Mouse (Mus musculus): Measurements from ENCODE around the gene Btg1-ps1. TPM values are rescaled to one million over a fixed set of nuclear protein-coding genes. Genes with fewer than 3 reads are reported as not detected.
"Not testable (repeated sequence)": the region's sequence is repeated elsewhere in the genome, so short reads cannot be mapped to it uniquely, and the experiment has no call there.

The Btg1-ps1 gene
- polyA plus RNA-seq (2014; fragmentation: Nextera tagmentation; extraction: Ambion mirVana): not detected in 2 replicates

GRCm38 (mm10) chrX:38018597-38018996, at the start of gene Btg1-ps1:
Gene Btg1-ps1 (minus strand): TSS chrX:38018815.
- not testable (repeated sequence) for H3K4me1 ChIP-seq (replicated peaks; ENCODE audit: control insufficient read depth, insufficient read depth, low read length); H3K27me3 ChIP-seq (replicated peaks; ENCODE audit: control insufficient read depth, insufficient read depth, low read length); H3K9me3 ChIP-seq (ENCODE audit: control insufficient read depth, low read length); DNase-seq (ENCODE audit: low spot score); H3K9ac ChIP-seq (ENCODE audit: low read length); H3K4me2 ChIP-seq (ENCODE audit: low read length); H3K27ac ChIP-seq (ENCODE audit: low read depth); ATAC-seq (replicated peaks; ENCODE audit: low FRiP score, low TSS enrichment, low read depth); H3K4me3 ChIP-seq (ENCODE audit: low read depth, low read length); H3K36me3 ChIP-seq (ENCODE audit: control insufficient read depth, insufficient read depth, low read length)

GRCm38 (mm10) chrX:38066175-38066574, 47.6 kb upstream of the Btg1-ps1 start, which contains the start of gene Rhox10:
Gene Rhox10 (plus strand): TSS chrX:38066475.
- no peak within 1 kb of the TSS for H3K4me2 ChIP-seq (ENCODE audit: low read length)
- H3K9me3 ChIP-seq (ENCODE audit: control insufficient read depth, low read length): no peaks in the 10 kb centered on the region
- DNase-seq (ENCODE audit: low spot score) (no peak), ATAC-seq (replicated peaks; ENCODE audit: low FRiP score, low TSS enrichment, low read depth) (no peak)
- 90% methylated on average over 11 of the region's 11 CpGs for WGBS
- no peaks in the 10 kb centered on the region for H3K36me3 ChIP-seq (ENCODE audit: control insufficient read depth, insufficient read depth, low read length)
- no peaks in the 10 kb centered on the region for H3K27me3 ChIP-seq (replicated peaks; ENCODE audit: control insufficient read depth, insufficient read depth, low read length)
- no peak within 1 kb of the TSS for H3K9ac ChIP-seq (ENCODE audit: low read length)
- H3K27ac ChIP-seq (ENCODE audit: low read depth): no peak within 1 kb of the TSS
- H3K4me3 ChIP-seq (ENCODE audit: low read depth, low read length): no peak within 1 kb of the TSS
- H3K4me1 ChIP-seq (replicated peaks; ENCODE audit: control insufficient read depth, insufficient read depth, low read length): no peaks in the 10 kb centered on the region

GRCm38 (mm10) chrX:38061544-38061943, 42.9 kb upstream of the Btg1-ps1 start:
- 5% methylated on average over 1 of the region's 1 CpGs for WGBS

GRCm38 (mm10) chrX:38043014-38043413, 24.4 kb upstream of the Btg1-ps1 start, which contains the start of gene Btg1-ps2:
Gene Btg1-ps2 (minus strand): TSS chrX:38043114.
- not testable (repeated sequence) for DNase-seq (ENCODE audit: low spot score)

More at GRCm38 (mm10) chrX:38061544-38061943, 42.9 kb upstream of the Btg1-ps1 start:
- Histone ChIP-seq H3K36me3 (ENCODE audit: control insufficient read depth, insufficient read depth, low read length) (no peaks in the 10 kb centered on the region), H3K27me3 (replicated peaks; ENCODE audit: control insufficient read depth, insufficient read depth, low read length) (no peaks in the 10 kb centered on the region), H3K4me3 (ENCODE audit: low read depth, low read length) (no peak overlapping the region), H3K4me2 (ENCODE audit: low read length) (no peak overlapping the region), H3K27ac (ENCODE audit: low read depth) (no peak overlapping the region), H3K4me1 (replicated peaks; ENCODE audit: control insufficient read depth, insufficient read depth, low read length) (no peaks in the 10 kb centered on the region), H3K9me3 (ENCODE audit: control insufficient read depth, low read length) (no peaks in the 10 kb centered on the region), H3K9ac (ENCODE audit: low read length) (no peak overlapping the region)
- DNase-seq (ENCODE audit: low spot score) (no peak), ATAC-seq (replicated peaks; ENCODE audit: low FRiP score, low TSS enrichment, low read depth) (no peak)

GRCm38 (mm10) chrX:38039666-38040065, 21.1 kb upstream of the Btg1-ps1 start:
- Histone ChIP-seq H3K4me1 (replicated peaks; ENCODE audit: control insufficient read depth, insufficient read depth, low read length) (no peaks in the 10 kb centered on the region), H3K9me3 (ENCODE audit: control insufficient read depth, low read length) (no peaks in the 10 kb centered on the region), H3K27me3 (replicated peaks; ENCODE audit: control insufficient read depth, insufficient read depth, low read length) (no peaks in the 10 kb centered on the region), H3K36me3 (ENCODE audit: control insufficient read depth, insufficient read depth, low read length) (no peaks in the 10 kb centered on the region), H3K4me3 (ENCODE audit: low read depth, low read length) (no peak overlapping the region), H3K27ac (ENCODE audit: low read depth) (no peak overlapping the region), H3K9ac (ENCODE audit: low read length) (no peak overlapping the region), H3K4me2 (ENCODE audit: low read length) (no peak overlapping the region)
- 88% methylated on average over 5 of the region's 5 CpGs for WGBS
- DNase-seq (ENCODE audit: low spot score): no peak
- no peak for ATAC-seq (replicated peaks; ENCODE audit: low FRiP score, low TSS enrichment, low read depth)

More at GRCm38 (mm10) chrX:38043014-38043413, 24.4 kb upstream of the Btg1-ps1 start, which contains the start of gene Btg1-ps2:
- not testable (repeated sequence) for H3K9me3 ChIP-seq (ENCODE audit: control insufficient read depth, low read length); H3K27ac ChIP-seq (ENCODE audit: low read depth); ATAC-seq (replicated peaks; ENCODE audit: low FRiP score, low TSS enrichment, low read depth); H3K27me3 ChIP-seq (replicated peaks; ENCODE audit: control insufficient read depth, insufficient read depth, low read length); H3K36me3 ChIP-seq (ENCODE audit: control insufficient read depth, insufficient read depth, low read length); H3K4me2 ChIP-seq (ENCODE audit: low read length); H3K4me1 ChIP-seq (replicated peaks; ENCODE audit: control insufficient read depth, insufficient read depth, low read length); H3K9ac ChIP-seq (ENCODE audit: low read length); H3K4me3 ChIP-seq (ENCODE audit: low read depth, low read length)

- H3K4me3 ChIP-seq (ENCODE audit: low read depth, low read length): no peak overlapping the region
- H3K4me2 ChIP-seq (ENCODE audit: low read length): no peak overlapping the region
- H3K9me3 ChIP-seq (ENCODE audit: control insufficient read depth, low read length): no peaks in the 10 kb centered on the region
- H3K36me3 ChIP-seq (ENCODE audit: control insufficient read depth, insufficient read depth, low read length): no peaks in the 10 kb centered on the region
- H3K9ac ChIP-seq (ENCODE audit: low read length): no peak overlapping the region
- DNase-seq (ENCODE audit: low spot score) (no peak), ATAC-seq (replicated peaks; ENCODE audit: low FRiP score, low TSS enrichment, low read depth) (no peak)
- no peaks in the 10 kb centered on the region for H3K4me1 ChIP-seq (replicated peaks; ENCODE audit: control insufficient read depth, insufficient read depth, low read length)
- no peaks in the 10 kb centered on the region for H3K27me3 ChIP-seq (replicated peaks; ENCODE audit: control insufficient read depth, insufficient read depth, low read length)
- H3K27ac ChIP-seq (ENCODE audit: low read depth): no peak overlapping the region
- WGBS: 57% methylated on average over 2 of the region's 2 CpGs
These were observed 15.2 kb upstream of the Btg1-ps1 start for GRCm38 (mm10) chrX:38033841-38034240.

GRCm38 (mm10) chrX:38008756-38009155, 9.9 kb downstream of the Btg1-ps1 start:
- Histone ChIP-seq H3K36me3 (ENCODE audit: control insufficient read depth, insufficient read depth, low read length) (no peaks in the 10 kb centered on the region), H3K4me1 (replicated peaks; ENCODE audit: control insufficient read depth, insufficient read depth, low read length) (no peaks in the 10 kb centered on the region), H3K9me3 (ENCODE audit: control insufficient read depth, low read length) (no peaks in the 10 kb centered on the region), H3K27me3 (replicated peaks; ENCODE audit: control insufficient read depth, insufficient read depth, low read length) (no peaks in the 10 kb centered on the region), H3K4me3 (ENCODE audit: low read depth, low read length) (no peak overlapping the region), H3K27ac (ENCODE audit: low read depth) (no peak overlapping the region), H3K9ac (ENCODE audit: low read length) (no peak overlapping the region), H3K4me2 (ENCODE audit: low read length) (no peak overlapping the region)
- DNase-seq (ENCODE audit: low spot score) (no peak), ATAC-seq (replicated peaks; ENCODE audit: low FRiP score, low TSS enrichment, low read depth) (no peak)
- 67% methylated on average over 2 of the region's 2 CpGs for WGBS

Other genes with a start within 250 kb of the Btg1-ps1 start
- 3.9 and 4.0 TPM in 2 replicates for gene Rhox5, start 214.0 kb downstream of the Btg1-ps1 start, polyA plus RNA-seq (2014; fragmentation: Nextera tagmentation; extraction: Ambion mirVana)
- not detected in 2 replicates for gene Rhox6, start 191.9 kb downstream of the Btg1-ps1 start, polyA plus RNA-seq (2014; fragmentation: Nextera tagmentation; extraction: Ambion mirVana)
- gene Rhox7a, start 187.1 kb downstream of the Btg1-ps1 start, polyA plus RNA-seq (2014; fragmentation: Nextera tagmentation; extraction: Ambion mirVana): not detected in 2 replicates
- not detected in 2 replicates for gene Rhox8, start 139.9 kb downstream of the Btg1-ps1 start, polyA plus RNA-seq (2014; fragmentation: Nextera tagmentation; extraction: Ambion mirVana)
- gene Rhox7b, start 121.6 kb downstream of the Btg1-ps1 start, polyA plus RNA-seq (2014; fragmentation: Nextera tagmentation; extraction: Ambion mirVana): not detected in 2 replicates
- gene Rhox9, start 117.0 kb downstream of the Btg1-ps1 start, polyA plus RNA-seq (2014; fragmentation: Nextera tagmentation; extraction: Ambion mirVana): not detected in 2 replicates
- gene Btg1-ps2, start 24.3 kb upstream of the Btg1-ps1 start, polyA plus RNA-seq (2014; fragmentation: Nextera tagmentation; extraction: Ambion mirVana): not detected in 2 replicates
- gene Rhox10, start 47.7 kb upstream of the Btg1-ps1 start, polyA plus RNA-seq (2014; fragmentation: Nextera tagmentation; extraction: Ambion mirVana): not detected in 2 replicates
- gene Rhox11, start 66.3 kb upstream of the Btg1-ps1 start, polyA plus RNA-seq (2014; fragmentation: Nextera tagmentation; extraction: Ambion mirVana): not detected in 2 replicates
- gene Rhox12, start 92.1 kb upstream of the Btg1-ps1 start, polyA plus RNA-seq (2014; fragmentation: Nextera tagmentation; extraction: Ambion mirVana): not detected in 2 replicates
- gene Rhox13, start 102.4 kb upstream of the Btg1-ps1 start, polyA plus RNA-seq (2014; fragmentation: Nextera tagmentation; extraction: Ambion mirVana): not detected in 2 replicates
- gene Zbtb33, start 171.0 kb upstream of the Btg1-ps1 start, polyA plus RNA-seq (2014; fragmentation: Nextera tagmentation; extraction: Ambion mirVana): 5.1 and 6.2 TPM in 2 replicates
- 29.7 and 34.2 TPM in 2 replicates for gene Tmem255a, start 233.6 kb upstream of the Btg1-ps1 start, polyA plus RNA-seq (2014; fragmentation: Nextera tagmentation; extraction: Ambion mirVana)

Data from intestine, embryonic 14.5 days (tissue).